Mouse (Mus musculus): Measurements from ENCODE around the gene Shank2. TPM values are rescaled to one million over a fixed set of nuclear protein-coding genes. Genes with fewer than 3 reads are reported as not detected.

The Shank2 gene
- total and polyA plus RNA-seq, 2 experiments from 2014 or later, result 0.19 to 0.95 TPM

DNA sequence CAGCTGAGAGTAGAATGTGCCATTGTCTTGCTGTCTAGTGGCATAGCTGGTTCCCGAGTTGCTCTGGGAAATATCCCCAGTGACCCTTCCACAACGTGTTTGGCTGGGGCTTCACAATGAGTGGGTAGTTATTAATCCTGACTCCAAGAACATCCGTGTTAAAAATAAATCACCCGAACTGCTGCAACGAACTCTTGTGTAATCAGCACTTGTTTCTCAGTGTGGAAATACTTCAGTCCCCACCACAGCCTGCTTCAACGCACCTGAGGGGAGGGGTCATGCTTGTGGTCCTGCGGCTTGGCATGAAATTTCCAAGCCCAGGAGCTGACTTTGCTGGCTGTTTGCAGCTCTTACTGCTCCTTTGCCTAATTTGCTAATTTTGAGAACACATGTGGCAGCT, 35.1 kb upstream of the Shank2 start:
- no peaks in the 10 kb centered on the region for H3K27me3 ChIP-seq (ENCODE audit: control insufficient read depth, insufficient read depth, low read length)
- no peak for ATAC-seq (ENCODE audit: insufficient read depth, low read depth)
- H3K36me3 ChIP-seq (replicated peaks; ENCODE audit: control insufficient read depth, insufficient read depth, low read length), result no peaks in the 10 kb centered on the region
- TF ChIP-seq EP300 (IDR thresholded peaks at IDR 0.05; ENCODE audit: low read depth) (no peak), CTCF (IDR thresholded peaks at IDR 0.05; ENCODE audit: low read depth) (no peak)
- no peak overlapping the region for H3K4me2 ChIP-seq (ENCODE audit: low read depth, low read length)
- H3K4me3 ChIP-seq (ENCODE audit: low read depth, low read length), result no peak overlapping the region
- 36% methylated on average over 7 of the region's 7 CpGs for WGBS
- H3K9ac ChIP-seq (replicated peaks; ENCODE audit: low read depth, low read length), result no peak overlapping the region
- DNase-seq (ENCODE audit: low spot score), result no peak
- no peaks in the 10 kb centered on the region for H3K9me3 ChIP-seq (replicated peaks; ENCODE audit: control insufficient read depth, low read length)
- no peak overlapping the region for H3K27ac ChIP-seq (ENCODE audit: low read depth)
- H3K4me1 ChIP-seq (ENCODE audit: control insufficient read depth, insufficient read depth), result no peaks in the 10 kb centered on the region

DNA sequence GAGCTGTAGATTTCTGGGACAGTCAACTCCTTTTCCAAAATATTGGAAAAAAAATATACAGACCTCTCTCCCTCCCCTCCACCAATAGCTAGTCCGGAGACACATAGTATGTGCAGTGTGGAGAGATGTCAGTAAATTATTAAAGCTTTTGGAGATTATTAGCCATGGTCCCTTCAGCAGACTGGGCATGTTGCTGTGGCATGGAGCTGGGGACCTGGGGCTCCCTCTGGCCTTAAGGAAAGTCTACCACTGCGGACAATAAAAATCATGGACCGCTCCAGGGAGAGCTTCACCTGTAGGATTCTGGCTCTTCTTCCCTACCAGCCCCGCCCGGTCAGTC, 24.3 kb upstream of the Shank2 start:
- WGBS, result 17% methylated on average over 5 of the region's 5 CpGs
- Histone ChIP-seq H3K36me3 (replicated peaks; ENCODE audit: control insufficient read depth, insufficient read depth, low read length) (no peaks in the 10 kb centered on the region), H3K27ac (ENCODE audit: low read depth) (no peak overlapping the region), H3K4me2 (ENCODE audit: low read depth, low read length) (peak overlapping the region; percentile 71), H3K9ac (replicated peaks; ENCODE audit: low read depth, low read length) (no peak overlapping the region), H3K9me3 (replicated peaks; ENCODE audit: control insufficient read depth, low read length) (no peaks in the 10 kb centered on the region), H3K27me3 (ENCODE audit: control insufficient read depth, insufficient read depth, low read length) (peaks cover 73% of the 10 kb centered on the region), H3K4me1 (ENCODE audit: control insufficient read depth, insufficient read depth) (no peaks in the 10 kb centered on the region; the same call in 1 of the 2 replicates), H3K4me3 (ENCODE audit: low read depth, low read length) (peak overlapping the region; percentile 42; the same call in 1 of the 2 replicates)
- ATAC-seq (ENCODE audit: insufficient read depth, low read depth), result no peak
- DNase-seq (ENCODE audit: low spot score), result no peak
- TF ChIP-seq EP300 (IDR thresholded peaks at IDR 0.05; ENCODE audit: low read depth) (no peak), CTCF (IDR thresholded peaks at IDR 0.05; ENCODE audit: low read depth) (no peak)

DNA sequence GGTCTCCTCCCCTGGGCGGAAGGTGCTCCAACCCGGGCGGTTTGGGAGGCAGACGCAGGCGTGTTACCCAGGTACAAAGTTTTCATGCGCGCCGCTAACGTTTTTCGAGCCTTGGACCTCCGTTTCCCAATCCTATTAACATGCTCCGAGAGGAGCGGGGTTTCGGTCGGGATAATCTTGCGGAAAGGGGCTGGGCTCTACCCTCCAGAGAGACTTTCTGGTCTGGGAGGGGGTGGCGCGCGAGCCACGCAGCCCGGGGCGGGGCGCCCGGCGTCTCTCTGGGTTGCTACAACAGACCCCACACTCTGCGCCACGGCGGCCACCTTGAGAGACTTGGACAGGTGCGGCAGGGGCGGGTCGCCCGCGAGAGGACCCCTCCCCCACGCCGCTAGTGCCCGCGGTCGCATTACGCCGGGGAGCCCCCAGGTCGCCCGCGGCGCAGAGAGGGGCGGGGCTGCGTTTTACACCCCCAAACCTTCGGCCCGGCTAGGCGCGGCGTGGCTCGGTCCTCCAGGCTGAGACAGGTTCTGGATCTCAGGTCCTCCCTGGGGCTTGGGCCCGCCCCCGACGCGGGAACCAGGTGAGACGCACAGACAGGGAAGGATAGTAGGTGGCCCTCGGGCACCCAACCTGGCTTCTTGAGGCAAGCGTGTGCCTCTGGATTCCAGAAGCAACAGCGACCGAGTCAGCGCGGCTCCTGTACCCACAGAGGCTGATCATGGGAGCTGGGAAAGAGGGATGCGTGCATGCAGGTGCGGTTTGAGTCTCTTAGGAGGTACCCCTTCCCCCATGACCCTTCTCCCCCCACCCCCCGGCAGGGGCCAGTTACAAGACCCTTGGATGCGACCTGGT, 23.7 kb upstream of the Shank2 start:
- peak overlapping the region; percentile 42 for H3K4me3 ChIP-seq (ENCODE audit: low read depth, low read length)
- no peaks in the 10 kb centered on the region for H3K9me3 ChIP-seq (replicated peaks; ENCODE audit: control insufficient read depth, low read length)
- H3K4me1 ChIP-seq (ENCODE audit: control insufficient read depth, insufficient read depth), result no peaks in the 10 kb centered on the region; the same call in 1 of the 2 replicates
- H3K36me3 ChIP-seq (replicated peaks; ENCODE audit: control insufficient read depth, insufficient read depth, low read length), result no peaks in the 10 kb centered on the region
- H3K27ac ChIP-seq (ENCODE audit: low read depth), result no peak overlapping the region
- no peak for TF ChIP-seq EP300 (IDR thresholded peaks at IDR 0.05; ENCODE audit: low read depth)
- TF ChIP-seq CTCF (IDR thresholded peaks at IDR 0.05; ENCODE audit: low read depth), result no peak
- WGBS, result under 1% methylated on average over 65 of the region's 67 CpGs
- ATAC-seq (ENCODE audit: insufficient read depth, low read depth), result no peak
- H3K4me2 ChIP-seq (ENCODE audit: low read depth, low read length), result peak overlapping the region; percentile 71
- H3K27me3 ChIP-seq (ENCODE audit: control insufficient read depth, insufficient read depth, low read length), result peaks cover 73% of the 10 kb centered on the region
- H3K9ac ChIP-seq (replicated peaks; ENCODE audit: low read depth, low read length), result no peak overlapping the region
- DNase-seq (ENCODE audit: low spot score), result no peak

DNA sequence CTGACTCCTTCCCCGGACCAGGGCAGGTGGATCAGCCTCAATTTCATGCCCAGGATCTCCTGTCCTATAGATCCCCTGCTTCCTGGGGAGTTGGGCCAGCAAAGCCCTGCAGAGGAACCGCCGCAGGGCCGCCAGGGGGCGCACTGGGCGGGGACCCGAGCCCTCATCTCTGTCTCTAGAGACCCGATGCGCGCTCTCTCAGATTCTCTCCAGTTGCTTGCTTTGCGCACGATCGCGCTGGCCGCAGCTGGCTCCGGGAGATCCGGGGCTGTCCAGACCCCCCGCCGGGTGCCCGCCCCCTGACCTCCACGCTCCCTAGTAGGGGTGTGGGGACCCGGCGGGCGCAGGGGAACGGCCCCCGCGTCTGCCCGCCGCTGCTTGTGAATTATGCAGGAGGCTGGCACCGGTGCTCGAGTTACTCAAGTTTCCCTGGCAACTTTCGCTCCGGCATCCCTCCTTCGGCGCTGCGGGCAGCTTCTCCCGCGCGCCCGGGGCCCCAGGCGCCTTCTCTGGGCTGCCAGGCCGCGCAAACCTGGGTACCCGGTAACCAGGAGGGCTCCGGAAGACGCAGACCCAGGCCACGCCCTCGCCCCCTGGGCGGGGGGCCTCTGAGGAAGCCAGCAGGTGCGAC, 22.9 kb upstream of the Shank2 start:
- Histone ChIP-seq H3K4me1 (ENCODE audit: control insufficient read depth, insufficient read depth) (no peaks in the 10 kb centered on the region; the same call in 1 of the 2 replicates), H3K4me3 (ENCODE audit: low read depth, low read length) (peak overlapping the region; percentile 42), H3K4me2 (ENCODE audit: low read depth, low read length) (peak overlapping the region; percentile 71), H3K9ac (replicated peaks; ENCODE audit: low read depth, low read length) (no peak overlapping the region), H3K27me3 (ENCODE audit: control insufficient read depth, insufficient read depth, low read length) (peaks cover 73% of the 10 kb centered on the region), H3K27ac (ENCODE audit: low read depth) (no peak overlapping the region), H3K36me3 (replicated peaks; ENCODE audit: control insufficient read depth, insufficient read depth, low read length) (no peaks in the 10 kb centered on the region), H3K9me3 (replicated peaks; ENCODE audit: control insufficient read depth, low read length) (no peaks in the 10 kb centered on the region)
- WGBS, result under 1% methylated on average over 49 of the region's 50 CpGs
- DNase-seq (ENCODE audit: low spot score) (peak; percentile 33), ATAC-seq (ENCODE audit: insufficient read depth, low read depth) (peak; percentile 58; the same call in 1 of the 2 replicates)
- no peak for TF ChIP-seq EP300 (IDR thresholded peaks at IDR 0.05; ENCODE audit: low read depth)
- TF ChIP-seq CTCF (IDR thresholded peaks at IDR 0.05; ENCODE audit: low read depth), result peak; percentile 54

- no peaks in the 10 kb centered on the region for H3K9me3 ChIP-seq (replicated peaks; ENCODE audit: control insufficient read depth, low read length)
- H3K4me1 ChIP-seq (ENCODE audit: control insufficient read depth, insufficient read depth), result no peaks in the 10 kb centered on the region; the same call in 1 of the 2 replicates
- no peaks in the 10 kb centered on the region for H3K36me3 ChIP-seq (replicated peaks; ENCODE audit: control insufficient read depth, insufficient read depth, low read length)
- H3K27ac ChIP-seq (ENCODE audit: low read depth), result no peak overlapping the region
- WGBS, result 54% methylated on average over 5 of the region's 5 CpGs
- no peak overlapping the region for H3K4me2 ChIP-seq (ENCODE audit: low read depth, low read length)
- peaks cover 68% of the 10 kb centered on the region for H3K27me3 ChIP-seq (ENCODE audit: control insufficient read depth, insufficient read depth, low read length)
- no peak for ATAC-seq (ENCODE audit: insufficient read depth, low read depth)
- no peak overlapping the region for H3K9ac ChIP-seq (replicated peaks; ENCODE audit: low read depth, low read length)
- no peak for TF ChIP-seq CTCF (IDR thresholded peaks at IDR 0.05; ENCODE audit: low read depth)
- TF ChIP-seq EP300 (IDR thresholded peaks at IDR 0.05; ENCODE audit: low read depth), result no peak
- H3K4me3 ChIP-seq (ENCODE audit: low read depth, low read length), result no peak overlapping the region
- DNase-seq (ENCODE audit: low spot score), result no peak
Measured at GRCm38 (mm10) chr7:143979986-143980385, 21.7 kb upstream of the Shank2 start.
